In the genomic region with DNA sequence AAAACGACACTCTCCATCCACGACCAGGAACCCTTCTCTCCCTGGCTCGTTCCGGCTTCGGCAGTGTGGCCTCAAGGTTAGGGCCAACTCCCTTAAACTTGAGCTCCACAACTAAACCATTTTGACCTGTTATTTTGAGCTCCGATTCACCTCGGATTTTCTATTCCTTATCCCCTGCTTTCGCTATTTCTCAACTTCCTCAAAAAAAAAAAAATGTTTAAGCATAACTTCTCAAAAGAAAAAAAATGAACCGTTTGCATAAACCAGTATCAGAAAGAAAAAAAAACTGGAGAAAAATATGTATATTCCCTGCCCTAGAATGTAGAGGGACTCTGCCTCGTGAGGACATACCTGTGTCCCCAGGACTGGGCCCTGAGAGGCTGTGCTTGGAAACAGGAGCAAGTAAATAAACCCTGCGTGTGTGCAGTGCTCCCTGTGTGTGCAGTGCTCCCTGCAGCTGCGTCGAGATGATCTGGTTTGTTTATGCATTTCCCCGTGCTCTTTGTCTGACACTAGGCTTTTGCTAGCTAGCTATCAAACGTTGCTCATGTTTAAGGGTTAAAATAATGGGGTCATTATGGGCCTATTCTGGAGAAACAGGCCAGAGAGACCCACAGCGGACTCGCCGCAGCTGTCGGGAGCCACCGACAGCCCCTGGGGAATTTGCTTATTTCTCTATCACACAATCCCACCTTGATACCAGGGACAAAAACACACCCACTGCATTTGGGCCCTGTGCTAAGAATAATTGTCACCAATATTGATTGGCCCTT, we compare ENCODE assay signal across 16 mouse cellular contexts. TPM values are rescaled to one million over a fixed set of nuclear protein-coding genes. Genes with fewer than 3 reads are reported as not detected.
DNase-seq lines count a peak whose midpoint lies in the region; ATAC-seq and TF ChIP-seq lines count a peak whose summit lies in the region.
"Had no signal": no experiment of that assay in that cellular context is flagged by ENCODE, and none has a peak within 500 bp of the region (broad histone marks: within the 10 kb centered on the region; RNA-seq: fewer than 3 reads in every experiment).

No protein-coding gene starts in this region.

- no peak overlapping the region for H3K4me3 ChIP-seq in liver, postnatal 0 days (ENCODE audit: low read depth, low read length)
- H3K4me3 ChIP-seq in liver, embryonic 12.5 days: no peak overlapping the region
- no peak overlapping the region for H3K4me3 ChIP-seq in bone marrow, adult 2 months (replicated peaks; ENCODE audit: control insufficient read depth, low read depth, low read length)
- no peak overlapping the region for H3K4me3 ChIP-seq in hindbrain, embryonic 12.5 days
- H3K4me3 ChIP-seq in midbrain, embryonic 15.5 days: no peak overlapping the region
- H3K4me3 ChIP-seq: forebrain, embryonic 10.5 days; heart, embryonic 12.5 days; liver, embryonic 13.5 days had no signal

- peaks cover 6% of the 10 kb centered on the region for H3K4me1 ChIP-seq in liver, postnatal 0 days (ENCODE audit: insufficient read depth)
- H3K4me1 ChIP-seq in liver, embryonic 12.5 days: peaks cover 10% of the 10 kb centered on the region
- H3K4me1 ChIP-seq in bone marrow, adult 2 months (ENCODE audit: control insufficient read depth, insufficient read depth, low read length): peaks cover 7% of the 10 kb centered on the region
- peaks cover 8% of the 10 kb centered on the region; the same call in 1 of the 2 replicates for H3K4me1 ChIP-seq in hindbrain, embryonic 12.5 days
- H3K4me1 ChIP-seq in midbrain, embryonic 15.5 days: peaks cover 11% of the 10 kb centered on the region
- H3K4me1 ChIP-seq: heart, embryonic 12.5 days had no signal

- no peak for ATAC-seq in liver, postnatal 0 days
- no peak for ATAC-seq in liver, embryonic 12.5 days
- peak; percentile 73 for ATAC-seq in hindbrain, embryonic 12.5 days (ENCODE audit: low FRiP score)
- no peak for ATAC-seq in midbrain, embryonic 15.5 days (replicated peaks)
- ATAC-seq: Patski had no signal

- no peaks in the 10 kb centered on the region for H3K36me3 ChIP-seq in liver, postnatal 0 days (replicated peaks; ENCODE audit: insufficient read depth, low read length)
- no peaks in the 10 kb centered on the region for H3K36me3 ChIP-seq in liver, embryonic 12.5 days
- H3K36me3 ChIP-seq in hindbrain, embryonic 12.5 days: no peaks in the 10 kb centered on the region
- no peaks in the 10 kb centered on the region for H3K36me3 ChIP-seq in midbrain, embryonic 15.5 days (replicated peaks)
- H3K36me3 ChIP-seq: forebrain, embryonic 10.5 days; heart, embryonic 12.5 days; liver, embryonic 13.5 days had no signal

- TF ChIP-seq EP300 in liver, postnatal 0 days (IDR thresholded peaks at IDR 0.05; ENCODE audit: low read depth): no peak

- TF ChIP-seq CTCF in liver, postnatal 0 days (IDR thresholded peaks at IDR 0.05; ENCODE audit: low read depth): no peak
- no peak for TF ChIP-seq CTCF in bone marrow, adult 2 months (IDR thresholded peaks at IDR 0.05; ENCODE audit: control insufficient read depth, insufficient read depth, low read length)

- WGBS in liver, postnatal 0 days (ENCODE audit: insufficient replicate concordance): 60% methylated on average over 20 of the region's 20 CpGs
- 68% methylated on average over 20 of the region's 20 CpGs for WGBS in liver, embryonic 12.5 days (ENCODE audit: insufficient replicate concordance)
- 45% methylated on average over 20 of the region's 20 CpGs for WGBS in bone marrow, adult 2 months
- WGBS in hindbrain, embryonic 12.5 days: 55% methylated on average over 20 of the region's 20 CpGs
- 52% methylated on average over 20 of the region's 20 CpGs for WGBS in midbrain, embryonic 15.5 days

- no peak for DNase-seq in liver, postnatal 0 days
- no peak for DNase-seq in lung, postnatal 25 days (ENCODE audit: low spot score)
- DNase-seq in adrenal gland, adult (ENCODE audit: inconsistent age in 2 of 2, low spot score in 1 of 2): no peak
- no peak for DNase-seq in right cerebral cortex, adult 2 months (ENCODE audit: low spot score in 2 of 2)
- DNase-seq: gastrocnemius, postnatal 10 days; kidney, adult 2 months; liver, embryonic 13.5 days; thymus, postnatal 36 days had no signal

- no peaks in the 10 kb centered on the region for H3K9me3 ChIP-seq in liver, postnatal 0 days (ENCODE audit: low read length)
- no peaks in the 10 kb centered on the region for H3K9me3 ChIP-seq in liver, embryonic 12.5 days (replicated peaks)
- H3K9me3 ChIP-seq in hindbrain, embryonic 12.5 days (replicated peaks): no peaks in the 10 kb centered on the region
- no peaks in the 10 kb centered on the region for H3K9me3 ChIP-seq in midbrain, embryonic 15.5 days
- H3K9me3 ChIP-seq: forebrain, embryonic 10.5 days; heart, embryonic 12.5 days; liver, embryonic 13.5 days had no signal

- no peak overlapping the region for H3K4me2 ChIP-seq in liver, postnatal 0 days (ENCODE audit: low read depth, low read length)
- no peak overlapping the region for H3K4me2 ChIP-seq in liver, embryonic 12.5 days
- no peak overlapping the region for H3K4me2 ChIP-seq in hindbrain, embryonic 12.5 days (replicated peaks)
- H3K4me2 ChIP-seq in midbrain, embryonic 15.5 days: peak overlapping the region; percentile 19
- H3K4me2 ChIP-seq: heart, embryonic 12.5 days; liver, embryonic 13.5 days had no signal

- H3K27me3 ChIP-seq in liver, postnatal 0 days (ENCODE audit: insufficient read depth, low read length): no peaks in the 10 kb centered on the region
- peaks cover 15% of the 10 kb centered on the region; the same call in 1 of the 2 replicates for H3K27me3 ChIP-seq in liver, embryonic 12.5 days (replicated peaks)
- H3K27me3 ChIP-seq in hindbrain, embryonic 12.5 days: peaks cover 67% of the 10 kb centered on the region
- H3K27me3 ChIP-seq in midbrain, embryonic 15.5 days (replicated peaks): peaks cover 15% of the 10 kb centered on the region

- TF ChIP-seq POLR2A in bone marrow, adult 2 months (IDR thresholded peaks at IDR 0.05; ENCODE audit: borderline replicate concordance, control insufficient read depth, low read depth, low read length): no peak

- H3K9ac ChIP-seq in liver, postnatal 0 days (replicated peaks): no peak overlapping the region
- H3K9ac ChIP-seq in liver, embryonic 12.5 days: no peak overlapping the region
- no peak overlapping the region for H3K9ac ChIP-seq in hindbrain, embryonic 12.5 days
- no peak overlapping the region for H3K9ac ChIP-seq in midbrain, embryonic 15.5 days
- H3K9ac ChIP-seq: heart, embryonic 12.5 days; liver, embryonic 13.5 days had no signal

- peak overlapping the region; percentile 52 for H3K27ac ChIP-seq in liver, postnatal 0 days (ENCODE audit: low read depth)
- no peak overlapping the region for H3K27ac ChIP-seq in liver, embryonic 12.5 days
- H3K27ac ChIP-seq in bone marrow, adult 2 months (ENCODE audit: control insufficient read depth, insufficient read depth, low read depth, low read length, poor library complexity): peak overlapping the region; percentile 73
- H3K27ac ChIP-seq in hindbrain, embryonic 12.5 days: no peak overlapping the region
- H3K27ac ChIP-seq in midbrain, embryonic 15.5 days: no peak overlapping the region

RNA-seq across cellular contexts. Expression of gene Ifnar2, which starts 24.9 kb away (rescaled TPM):
- polyA plus RNA-seq in liver, postnatal 0 days (2015; fragmentation: Nextera tagmentation; extraction: Ambion mirVana): 107 and 113 TPM in 2 replicates
- 63.5 and 65.7 TPM in 2 replicates for polyA plus RNA-seq in liver, embryonic 12.5 days (2016; fragmentation: Nextera tagmentation; extraction: Ambion mirVana)
- polyA plus RNA-seq in bone marrow, adult 2 months (2011; ENCODE audit: insufficient read depth, insufficient read length, low replicate concordance, missing spikeins): 32.5 and 41.1 TPM in 2 replicates
- 34.0 and 34.1 TPM in 2 replicates for polyA plus RNA-seq in hindbrain, embryonic 12.5 days (2016; fragmentation: Nextera tagmentation; extraction: Ambion mirVana)
- polyA plus RNA-seq in midbrain, embryonic 15.5 days (2015; fragmentation: Nextera tagmentation; extraction: Ambion mirVana): 33.5 and 36.7 TPM in 2 replicates

RNA-seq across cellular contexts. Expression of gene Gm21970, which starts 43.8 kb away (rescaled TPM):
- polyA plus RNA-seq in liver, postnatal 0 days (2015; fragmentation: Nextera tagmentation; extraction: Ambion mirVana): not detected in 2 replicates
- polyA plus RNA-seq in liver, embryonic 12.5 days (2016; fragmentation: Nextera tagmentation; extraction: Ambion mirVana): not detected in 2 replicates
- polyA plus RNA-seq in bone marrow, adult 2 months (2011; ENCODE audit: insufficient read depth, insufficient read length, low replicate concordance, missing spikeins): not detected in 2 replicates
- not detected in 2 replicates for polyA plus RNA-seq in hindbrain, embryonic 12.5 days (2016; fragmentation: Nextera tagmentation; extraction: Ambion mirVana)
- polyA plus RNA-seq in midbrain, embryonic 15.5 days (2015; fragmentation: Nextera tagmentation; extraction: Ambion mirVana): not detected in 2 replicates
- polyA plus RNA-seq: embryonic facial prominence, embryonic 11.5 days; forebrain, embryonic 10.5 days; heart, embryonic 12.5 days; kidney, adult 2 months; liver, embryonic 13.5 days had no signal

RNA-seq across cellular contexts. Expression of gene Il10rb, which starts 58.3 kb away (rescaled TPM):
- 25.5 and 26.4 TPM in 2 replicates for polyA plus RNA-seq in liver, postnatal 0 days (2015; fragmentation: Nextera tagmentation; extraction: Ambion mirVana)
- polyA plus RNA-seq in liver, embryonic 12.5 days (2016; fragmentation: Nextera tagmentation; extraction: Ambion mirVana): 26.0 and 27.0 TPM in 2 replicates
- 24.1 and 25.9 TPM in 2 replicates for polyA plus RNA-seq in bone marrow, adult 2 months (2011; ENCODE audit: insufficient read depth, insufficient read length, low replicate concordance, missing spikeins)
- 8.5 and 10.1 TPM in 2 replicates for polyA plus RNA-seq in hindbrain, embryonic 12.5 days (2016; fragmentation: Nextera tagmentation; extraction: Ambion mirVana)
- 11.7 and 11.9 TPM in 2 replicates for polyA plus RNA-seq in midbrain, embryonic 15.5 days (2015; fragmentation: Nextera tagmentation; extraction: Ambion mirVana)

Comparison
In these comparisons a context has a peak if more than half of its experiments do, and no peak if none do; other contexts are left out.
1. H3K27ac ChIP-seq: peak in liver, postnatal 0 days (single experiment) and bone marrow, adult 2 months (single experiment); none in liver, embryonic 12.5 days (single experiment), hindbrain, embryonic 12.5 days (single experiment) and midbrain, embryonic 15.5 days (single experiment).